11 mouse cellular contexts compared by ENCODE assay signal in the genomic region with DNA sequence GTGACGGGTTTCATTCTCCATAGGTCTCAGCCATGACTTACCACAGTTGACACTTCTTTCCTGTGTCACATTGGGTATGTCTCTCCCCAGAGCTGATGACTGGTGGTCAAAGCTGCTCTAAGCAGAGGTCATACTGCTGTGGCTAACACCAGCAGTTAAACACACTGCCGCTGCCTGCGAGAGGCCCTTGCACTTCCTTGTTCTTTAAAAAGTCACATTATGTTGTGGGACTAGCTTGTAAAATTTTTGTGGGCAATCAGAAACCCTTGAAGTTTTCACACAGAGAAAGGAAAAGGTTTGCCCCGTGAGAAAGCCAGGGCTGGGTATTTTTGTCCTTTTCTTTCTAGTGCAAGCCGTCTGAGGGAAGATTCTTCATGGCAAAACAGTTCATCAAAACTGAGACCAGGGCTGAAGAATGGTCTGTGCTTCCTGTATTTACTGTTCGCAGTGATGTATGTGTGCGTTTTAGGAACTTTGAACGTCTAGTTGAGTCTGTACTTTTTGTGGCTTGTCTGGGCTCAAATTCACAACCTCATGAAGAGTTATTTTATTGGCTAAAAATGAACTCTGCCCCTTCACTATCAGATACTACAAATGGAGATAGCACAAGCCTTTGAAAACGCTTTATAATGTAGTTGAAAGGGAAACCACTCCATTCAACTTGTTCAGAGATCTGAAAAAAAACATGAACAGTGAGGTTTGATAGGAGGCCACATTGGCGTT.
DNase-seq lines count a peak whose midpoint lies in the region; ATAC-seq and TF ChIP-seq lines count a peak whose summit lies in the region.
"Had no signal": no experiment of that assay in that cellular context is flagged by ENCODE, and none has a peak within 500 bp of the region (broad histone marks: within the 10 kb centered on the region; RNA-seq: fewer than 3 reads in every experiment).

No protein-coding gene starts in this region.

- ATAC-seq in hematopoietic stem cell, adult 5-6 weeks (replicated peaks in 1 of 2; ENCODE audit: insufficient read depth in 1 of 2, low FRiP score in 2 of 2, low TSS enrichment in 1 of 2, low read depth in 1 of 2, poor library complexity in 2 of 2, severe bottlenecking in 2 of 2) = peak; percentile 52 to 69
- ATAC-seq in forebrain, embryonic 16.5 days = no peak

- no peak for TF ChIP-seq POLR2A in spleen, adult 2 months (IDR thresholded peaks at IDR 0.05; ENCODE audit: low read depth, low read length)

- peak overlapping the region; percentile 39 for H3K27ac ChIP-seq in spleen, adult 2 months (ENCODE audit: insufficient read depth, low read length)
- no peak overlapping the region for H3K27ac ChIP-seq in forebrain, embryonic 16.5 days (ENCODE audit: low read length)

- H3K9me3 ChIP-seq in forebrain, embryonic 16.5 days (ENCODE audit: control insufficient read depth, low read length) = no peaks in the 10 kb centered on the region

- H3K36me3 ChIP-seq in spleen, adult 2 months (ENCODE audit: control insufficient read depth, insufficient read depth, low read length) = no peaks in the 10 kb centered on the region
- H3K36me3 ChIP-seq in forebrain, embryonic 16.5 days (ENCODE audit: control insufficient read depth, insufficient read depth) = no peaks in the 10 kb centered on the region

- H3K4me3 ChIP-seq in spleen, adult 2 months (ENCODE audit: extremely low read depth, insufficient read depth, insufficient read length) = no peak overlapping the region
- H3K4me3 ChIP-seq in forebrain, embryonic 16.5 days (replicated peaks; ENCODE audit: low read length) = no peak overlapping the region

- no peaks in the 10 kb centered on the region for H3K27me3 ChIP-seq in spleen, adult 2 months (ENCODE audit: control insufficient read depth, insufficient read depth, low read length)
- H3K27me3 ChIP-seq in forebrain, embryonic 16.5 days (replicated peaks; ENCODE audit: control insufficient read depth, insufficient read depth, low read length) = no peaks in the 10 kb centered on the region

- H3K4me2 ChIP-seq in forebrain, embryonic 16.5 days (ENCODE audit: low read length) = no peak overlapping the region

- WGBS in spleen, adult 2 months = 18% methylated on average over 10 of the region's 10 CpGs
- WGBS in forebrain, embryonic 16.5 days = 82% methylated on average over 10 of the region's 10 CpGs

- H3K9ac ChIP-seq in forebrain, embryonic 16.5 days (replicated peaks; ENCODE audit: low read depth, low read length) = no peak overlapping the region

- H3K4me1 ChIP-seq in spleen, adult 2 months (ENCODE audit: control insufficient read depth, insufficient read depth, insufficient read length) = peaks cover 9% of the 10 kb centered on the region
- no peaks in the 10 kb centered on the region for H3K4me1 ChIP-seq in forebrain, embryonic 16.5 days (replicated peaks; ENCODE audit: control insufficient read depth, insufficient read depth, low read length)

- TF ChIP-seq CTCF in spleen, adult 2 months (IDR thresholded peaks at IDR 0.05; ENCODE audit: extremely low read depth, insufficient read depth, insufficient read length, insufficient replicate concordance) = no peak

- peak in 1 of 2 experiments; percentile 18 for DNase-seq in spleen, adult 2 months (ENCODE audit: low read depth in 1 of 2, low spot score in 2 of 2)
- no peak for DNase-seq in spleen, postnatal 14 days (ENCODE audit: low spot score in 2 of 2)
- peak; percentile 18 to 53 for DNase-seq in monocyte, adult 2 months (ENCODE audit: low read depth in 1 of 2, low spot score in 2 of 2)
- DNase-seq in thymus, postnatal 36 days = peak; percentile 38 to 43
- DNase-seq in frontal cortex, postnatal 36 days (ENCODE audit: low spot score in 2 of 2) = no peak
- no peak for DNase-seq in cerebellum, postnatal 25 days
- DNase-seq: adrenal gland, postnatal 14 days; gastrocnemius, postnatal 36 days; heart, postnatal 10 days had no signal

Comparison
In these comparisons a context has a peak if more than half of its experiments do, and no peak if none do; other contexts are left out.
1. DNase-seq: peak in monocyte, adult 2 months (2 of 2) and thymus, postnatal 36 days (2 of 2); none in spleen, postnatal 14 days (0 of 2), frontal cortex, postnatal 36 days (0 of 2) and cerebellum, postnatal 25 days (0 of 2).